Mouse (Mus musculus) lung, embryonic 14.5 days (tissue): Measurements from ENCODE around the gene Tent4a. TPM values are rescaled to one million over a fixed set of nuclear protein-coding genes. Genes with fewer than 3 reads are reported as not detected.

Source experiments
- ATAC-seq: fragments of 200-750 bp; cut with Nextera tagmentation; 2 replicates; pipeline ENCODE4 v1.8.0; 2017; ENCODE audit warnings: mild to moderate bottlenecking, moderate TSS enrichment, moderate library complexity; ENCODE audit not compliant: insufficient read depth
- DNase-seq: peaks from one replicate; pipeline ENCODE4 v3.0.0-alpha.2; 2015
- H3K27ac ChIP-seq: fragments of 300-500 bp; sonication (generic); 2 replicates; pipeline ENCODE4 v1.5.1; 2014; ENCODE audit warnings: low read depth, mild to moderate bottlenecking, moderate library complexity
- H3K27me3 ChIP-seq: fragments of 300-500 bp; sonication (generic); 2 replicates; pipeline ENCODE4 v1.6.1; 2014; ENCODE audit warnings: low read length, control low read depth; ENCODE audit not compliant: insufficient read depth
- H3K36me3 ChIP-seq: fragments of 300-500 bp; sonication (generic); 2 replicates; pipeline ENCODE4 v1.6.1; 2014; ENCODE audit warnings: control low read depth; ENCODE audit not compliant: insufficient read depth
- H3K4me1 ChIP-seq: fragments of 300-500 bp; sonication (generic); 2 replicates; pipeline ENCODE4 v1.6.1; 2014; ENCODE audit warnings: antibody characterized with exemption, control low read depth; ENCODE audit not compliant: insufficient read depth
- H3K4me2 ChIP-seq: fragments of 300-500 bp; sonication (generic); 2 replicates; pipeline ENCODE4 v1.6.1; 2014; ENCODE audit warnings: mild to moderate bottlenecking
- H3K4me3 ChIP-seq: fragments of 300-500 bp; sonication (generic); 2 replicates; pipeline ENCODE4 v1.5.1; 2014; ENCODE audit warnings: low read depth, low read length
- H3K9ac ChIP-seq: fragments of 300-500 bp; sonication (generic); 2 replicates; pipeline ENCODE4 v1.6.1; 2014
- H3K9me3 ChIP-seq: fragments of 300-500 bp; sonication (generic); 2 replicates; pipeline ENCODE4 v1.6.1; 2016; ENCODE audit warnings: low read depth, low read length, control low read depth
- CTCF ChIP-seq: IDR thresholded peaks from 2 replicates; pipeline ENCODE4 v1.5.1; 2016; ENCODE audit warnings: antibody characterized with exemption, low read depth
- WGBS: fragments of 180-500 bp; shearing (Covaris S2); extraction: QIAGEN DNeasy Blood & Tissue Kit; methylation state at CpG from one replicate; pipeline ENCODE4 v1.1.7; 2014; 5-methylcytosine and 5-hydroxymethylcytosine counted together
- polyA plus RNA-seq: library from polyadenylated mRNA; unstranded; fragments of >200 nt; fragmentation: Nextera tagmentation; extraction: Ambion mirVana; gene quantifications from 2 replicates; pipeline ENCODE4 v1.2.1, GENCODE M21; 2014

The Tent4a gene
- polyA plus RNA-seq, 1 experiment from 2014 or later, result 8.9 TPM

DNA sequence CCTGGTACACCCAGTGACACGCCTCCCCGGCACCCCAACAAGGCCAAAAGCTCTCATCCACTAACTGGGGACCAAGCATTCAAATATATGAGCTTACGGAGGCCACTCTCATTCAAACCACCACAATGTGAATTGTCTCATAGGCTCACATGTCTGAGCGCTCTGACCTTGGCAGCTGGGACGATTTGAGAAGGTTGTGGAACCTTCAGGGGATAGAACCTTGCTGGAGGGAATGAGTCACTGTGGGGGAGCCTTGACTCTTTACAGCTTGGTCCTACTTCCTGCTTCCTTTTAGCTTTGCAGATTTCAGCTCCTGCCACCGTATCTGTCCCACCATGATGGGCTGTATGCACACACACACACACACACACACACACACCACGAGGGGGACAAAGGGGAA, 48.6 kb downstream of the Tent4a start:
- WGBS, result 54% methylated on average over 7 of the region's 7 CpGs
- H3K36me3 ChIP-seq, result no peaks in the 10 kb centered on the region
- no peaks in the 10 kb centered on the region for H3K9me3 ChIP-seq
- ATAC-seq, result no peak
- no peaks in the 10 kb centered on the region for H3K4me1 ChIP-seq
- H3K4me3 ChIP-seq, result no peak overlapping the region
- DNase-seq, result no peak
- no peak overlapping the region for H3K4me2 ChIP-seq
- H3K9ac ChIP-seq, result no peak overlapping the region
- H3K27ac ChIP-seq, result no peak overlapping the region
- peaks cover 44% of the 10 kb centered on the region for H3K27me3 ChIP-seq
- no peak for TF ChIP-seq CTCF

DNA sequence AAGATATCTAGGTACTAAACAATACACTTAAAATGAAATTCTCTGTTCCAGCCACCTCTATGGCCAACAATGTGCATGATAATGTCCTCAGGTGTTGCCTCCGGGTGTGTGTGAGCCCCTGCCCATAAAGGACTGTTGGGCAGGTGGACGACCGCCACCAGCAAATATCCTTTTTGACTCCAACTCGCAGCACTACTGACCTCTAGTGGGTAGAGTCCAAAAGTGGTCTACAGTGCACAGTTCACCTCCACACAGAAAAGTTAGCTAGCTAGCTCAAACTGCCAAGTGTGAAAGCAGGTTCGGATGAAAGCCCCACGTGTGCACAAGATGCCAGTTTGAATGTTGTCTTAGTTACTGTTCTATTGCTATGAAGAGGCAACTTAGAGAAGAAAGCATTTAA, 49.1 kb downstream of the Tent4a start:
- Histone ChIP-seq H3K4me2 (no peak overlapping the region), H3K4me1 (no peaks in the 10 kb centered on the region), H3K4me3 (no peak overlapping the region), H3K36me3 (no peaks in the 10 kb centered on the region), H3K9me3 (no peaks in the 10 kb centered on the region), H3K27ac (no peak overlapping the region), H3K9ac (no peak overlapping the region), H3K27me3 (peaks cover 47% of the 10 kb centered on the region)
- 12% methylated on average over 6 of the region's 6 CpGs for WGBS
- DNase-seq (peak; percentile 69), ATAC-seq (no peak)
- peak; percentile 66 for TF ChIP-seq CTCF

DNA sequence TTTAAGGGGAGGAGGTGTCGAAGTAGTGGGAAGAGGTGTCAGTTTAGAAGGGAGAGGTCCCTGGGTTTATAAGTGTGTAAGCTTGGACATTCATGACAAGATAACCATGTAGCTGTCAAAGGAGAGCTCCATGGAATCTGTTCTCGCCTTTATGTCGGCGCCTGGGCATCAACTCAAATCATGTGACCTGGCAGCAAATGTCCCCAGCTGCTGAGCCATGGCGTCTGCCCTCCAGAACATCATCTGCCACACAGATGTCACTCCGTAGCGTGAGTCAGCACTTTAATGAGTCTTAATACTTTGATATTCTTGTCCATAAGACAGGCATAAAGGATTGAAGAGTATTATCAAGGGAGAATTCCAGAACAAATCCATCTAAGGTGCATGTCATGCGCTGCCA, 51.7 kb downstream of the Tent4a start:
- H3K36me3 ChIP-seq, result no peaks in the 10 kb centered on the region
- 37% methylated on average over 8 of the region's 8 CpGs for WGBS
- no peak for TF ChIP-seq CTCF
- peak; percentile 41 for DNase-seq
- H3K9me3 ChIP-seq, result no peaks in the 10 kb centered on the region
- peak overlapping the region; percentile 62 for H3K4me2 ChIP-seq
- H3K27ac ChIP-seq, result no peak overlapping the region
- no peak for ATAC-seq
- H3K9ac ChIP-seq, result no peak overlapping the region
- H3K4me1 ChIP-seq, result no peaks in the 10 kb centered on the region
- peaks cover 39% of the 10 kb centered on the region for H3K27me3 ChIP-seq
- no peak overlapping the region for H3K4me3 ChIP-seq

DNA sequence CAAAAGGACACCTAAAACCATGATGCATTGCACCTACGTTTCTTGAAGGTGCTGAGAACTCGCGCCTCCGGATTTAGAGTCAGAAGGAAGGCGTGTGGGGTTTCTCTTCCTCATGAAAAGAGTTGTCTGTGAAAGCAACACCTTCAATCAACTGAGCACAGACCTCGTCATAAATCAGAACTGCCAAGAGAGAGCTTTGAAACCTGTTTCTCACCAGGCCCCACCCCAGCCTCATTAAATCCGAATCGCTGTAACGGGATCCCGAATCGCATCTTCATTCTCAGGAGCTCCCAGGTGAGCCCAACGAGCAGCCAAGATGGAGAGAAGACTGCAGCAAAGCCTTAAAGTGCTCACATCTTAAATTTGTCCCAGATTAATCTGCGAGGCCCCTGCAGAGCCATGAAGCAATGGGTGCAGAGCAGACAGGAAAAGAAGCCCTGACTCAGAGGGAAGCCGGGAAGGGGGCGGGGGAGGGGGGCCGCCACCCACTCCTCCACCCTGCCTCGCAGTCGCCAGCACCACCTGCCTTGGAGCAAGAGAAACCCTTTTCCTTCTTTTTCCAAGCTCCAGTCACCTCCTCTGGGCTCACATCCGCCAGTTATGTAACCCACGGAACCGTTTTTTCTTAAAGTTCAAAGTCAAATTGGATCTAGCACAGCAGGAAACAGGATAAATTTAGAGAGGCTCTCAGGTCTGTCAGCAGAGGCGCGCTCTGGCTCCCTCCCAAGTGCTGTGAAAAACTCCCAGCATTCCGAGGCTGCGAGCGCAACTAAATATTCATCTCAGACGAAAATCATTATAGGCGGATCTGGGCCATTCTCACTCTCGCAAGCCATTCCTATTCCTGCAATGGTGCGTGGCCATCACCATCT, 52.5 kb downstream of the Tent4a start:
- Histone ChIP-seq H3K27ac (no peak overlapping the region), H3K4me1 (no peaks in the 10 kb centered on the region), H3K9me3 (no peaks in the 10 kb centered on the region), H3K36me3 (no peaks in the 10 kb centered on the region), H3K4me3 (peak overlapping the region; percentile 21; the same call in 1 of the 2 replicates), H3K4me2 (peak overlapping the region; percentile 62), H3K27me3 (peaks cover 39% of the 10 kb centered on the region), H3K9ac (no peak overlapping the region)
- ATAC-seq, result peak; percentile 66; the same call in 1 of the 2 replicates
- peak; percentile 82 for DNase-seq
- 1% methylated on average over 30 of the region's 30 CpGs for WGBS
- 0 out of 2 replicates have a peak, but pooled peaks have one; percentile 4 for TF ChIP-seq CTCF

DNA sequence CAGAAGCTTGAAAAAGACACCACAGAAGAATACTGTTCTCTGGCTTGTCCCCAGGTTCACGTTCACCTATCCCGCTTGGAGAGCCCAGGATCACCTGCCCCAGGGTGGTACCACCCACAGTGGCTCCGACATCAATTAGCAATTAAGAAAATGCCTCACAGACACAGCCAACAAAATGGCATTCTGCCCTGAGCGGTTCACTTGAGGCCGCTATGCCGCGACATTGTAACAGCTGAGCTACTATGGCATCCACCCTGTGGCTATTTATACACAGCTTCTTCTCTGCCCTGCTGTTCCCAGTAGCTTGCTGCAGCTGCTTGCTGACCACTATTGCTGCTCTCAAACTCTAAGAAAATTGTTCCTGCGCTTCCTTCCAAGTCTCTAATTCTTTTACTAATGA, 53.4 kb downstream of the Tent4a start:
- Histone ChIP-seq H3K27me3 (peaks cover 35% of the 10 kb centered on the region), H3K9ac (no peak overlapping the region), H3K4me1 (no peaks in the 10 kb centered on the region), H3K27ac (no peak overlapping the region), H3K4me3 (no peak overlapping the region), H3K9me3 (no peaks in the 10 kb centered on the region), H3K4me2 (no peak overlapping the region), H3K36me3 (no peaks in the 10 kb centered on the region)
- 9% methylated on average over 8 of the region's 8 CpGs for WGBS
- ATAC-seq, result no peak
- DNase-seq, result peak; percentile 54
- TF ChIP-seq CTCF, result no peak

DNA sequence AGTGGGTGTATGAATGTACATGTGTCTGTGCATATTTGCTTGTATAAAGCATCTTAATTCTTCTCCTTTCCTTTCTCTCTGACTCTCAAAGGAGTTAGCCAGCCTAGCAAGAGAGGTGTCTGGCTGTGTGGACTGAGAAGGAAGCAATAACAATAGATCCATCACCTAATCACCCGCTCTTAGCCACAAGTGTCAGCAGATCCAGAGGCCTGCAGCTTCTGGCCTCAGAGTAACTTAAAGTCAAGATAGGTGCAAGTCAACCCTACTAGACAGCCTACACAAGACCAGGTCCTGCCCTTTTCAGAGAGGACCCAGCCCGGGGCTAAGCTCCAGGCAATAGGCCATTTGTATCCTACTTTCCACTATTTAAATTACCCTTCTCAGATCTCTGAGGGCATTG, 54.5 kb downstream of the Tent4a start:
- no peak overlapping the region for H3K27ac ChIP-seq
- no peak for TF ChIP-seq CTCF
- no peaks in the 10 kb centered on the region for H3K4me1 ChIP-seq
- no peak overlapping the region for H3K4me3 ChIP-seq
- no peaks in the 10 kb centered on the region for H3K36me3 ChIP-seq
- ATAC-seq (no peak), DNase-seq (no peak)
- H3K9me3 ChIP-seq, result no peaks in the 10 kb centered on the region
- H3K9ac ChIP-seq, result no peak overlapping the region
- peaks cover 35% of the 10 kb centered on the region for H3K27me3 ChIP-seq
- H3K4me2 ChIP-seq, result no peak overlapping the region
- 56% methylated on average over 2 of the region's 2 CpGs for WGBS

DNA sequence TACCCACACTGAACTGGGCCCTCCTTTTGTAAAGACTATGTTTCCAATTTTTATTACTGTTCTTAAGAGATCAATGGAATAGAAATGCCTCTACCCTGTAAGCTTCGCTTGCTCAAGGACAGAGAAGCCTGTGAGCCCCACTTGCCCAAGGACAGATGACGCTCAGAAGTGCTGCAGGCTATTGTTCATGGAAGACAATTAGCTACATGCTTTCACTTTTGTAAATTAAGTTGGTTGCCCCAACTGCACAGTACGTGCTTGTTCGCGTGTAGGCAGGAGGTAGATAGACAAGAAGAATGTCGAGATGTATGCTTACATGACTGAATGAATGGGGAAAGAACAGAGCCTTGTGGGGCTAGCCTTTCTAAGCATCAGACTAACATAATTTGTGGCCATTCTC, 55.7 kb downstream of the Tent4a start:
- no peak overlapping the region for H3K9ac ChIP-seq
- H3K4me3 ChIP-seq, result no peak overlapping the region
- H3K27ac ChIP-seq, result no peak overlapping the region
- H3K4me2 ChIP-seq, result no peak overlapping the region
- H3K4me1 ChIP-seq, result no peaks in the 10 kb centered on the region
- 89% methylated on average over 6 of the region's 6 CpGs for WGBS
- ATAC-seq (no peak), DNase-seq (no peak)
- no peaks in the 10 kb centered on the region for H3K36me3 ChIP-seq
- H3K9me3 ChIP-seq, result no peaks in the 10 kb centered on the region
- no peak for TF ChIP-seq CTCF
- peaks cover 27% of the 10 kb centered on the region for H3K27me3 ChIP-seq
